Mouse (Mus musculus) heart, embryonic 11.5 days (tissue): Measurements from ENCODE around the gene Lrmda. TPM values are rescaled to one million over a fixed set of nuclear protein-coding genes. Genes with fewer than 3 reads are reported as not detected.

Source experiments
- ATAC-seq: fragments of 200-750 bp; cut with Nextera tagmentation; replicated peaks from 2 replicates; pipeline ENCODE4 v1.8.0; 2017; ENCODE audit warnings: moderate library complexity; ENCODE audit not compliant: insufficient number of reproducible peaks, low FRiP score, low TSS enrichment
- H3K27ac ChIP-seq: fragments of 300-500 bp; sonication (generic); 2 replicates; pipeline ENCODE4 v1.5.1; 2014; ENCODE audit warnings: mild to moderate bottlenecking, low read depth, low read length
- H3K27me3 ChIP-seq: fragments of 300-500 bp; sonication (generic); 2 replicates; pipeline ENCODE4 v1.6.1; 2014; ENCODE audit warnings: mild to moderate bottlenecking, low read length, mixed read lengths; ENCODE audit not compliant: control insufficient read depth, insufficient read depth
- H3K36me3 ChIP-seq: fragments of 300-500 bp; sonication (generic); 2 replicates; pipeline ENCODE4 v1.6.1; 2014; ENCODE audit warnings: mild to moderate bottlenecking, low read length, moderate library complexity, mixed read lengths; ENCODE audit not compliant: control insufficient read depth, insufficient read depth
- H3K4me1 ChIP-seq: fragments of 300-500 bp; sonication (generic); 2 replicates; pipeline ENCODE4 v1.6.1; 2014; ENCODE audit warnings: low read length; ENCODE audit not compliant: control insufficient read depth, insufficient read depth
- H3K4me2 ChIP-seq: fragments of 300-500 bp; sonication (generic); 2 replicates; pipeline ENCODE4 v1.6.1; 2014; ENCODE audit warnings: mild to moderate bottlenecking, moderate library complexity
- H3K4me3 ChIP-seq: fragments of 300-500 bp; sonication (generic); 2 replicates; pipeline ENCODE4 v1.5.1; 2014; ENCODE audit warnings: low read depth, low read length
- H3K9ac ChIP-seq: fragments of 300-500 bp; sonication (generic); 2 replicates; pipeline ENCODE4 v1.6.1; 2014; ENCODE audit warnings: mild to moderate bottlenecking, low read depth, low read length, moderate library complexity
- H3K9me3 ChIP-seq: fragments of 300-500 bp; sonication (generic); replicated peaks from 2 replicates; pipeline ENCODE4 v1.6.1; 2016; ENCODE audit warnings: low read length; ENCODE audit not compliant: control insufficient read depth
- WGBS: fragments of 180-500 bp; shearing (Covaris S2); extraction: QIAGEN DNeasy Blood & Tissue Kit; methylation state at CpG from one replicate; pipeline ENCODE4 v1.1.7; 2014; ENCODE audit not compliant: insufficient replicate concordance; 5-methylcytosine and 5-hydroxymethylcytosine counted together
- polyA plus RNA-seq: library from polyadenylated mRNA; unstranded; fragments of >200 nt; fragmentation: Nextera tagmentation; extraction: Ambion mirVana; gene quantifications from 2 replicates; pipeline ENCODE4 v1.2.1, GENCODE M21; 2014

The Lrmda gene
- polyA plus RNA-seq, 1 experiment from 2014 or later, result 0.70 TPM

- no peak overlapping the region for H3K9ac ChIP-seq
- no peak overlapping the region for H3K27ac ChIP-seq
- no peaks in the 10 kb centered on the region for H3K36me3 ChIP-seq
- no peaks in the 10 kb centered on the region for H3K9me3 ChIP-seq
- no peaks in the 10 kb centered on the region for H3K27me3 ChIP-seq
- 84% methylated on average over 5 of the region's 5 CpGs for WGBS
- no peak overlapping the region for H3K4me2 ChIP-seq
- H3K4me3 ChIP-seq, result no peak overlapping the region
- no peak for ATAC-seq
- H3K4me1 ChIP-seq, result no peaks in the 10 kb centered on the region
Observed at GRCm38 (mm10) chr14:22353626-22354025, 334.1 kb downstream of the Lrmda start.

- no peak overlapping the region for H3K4me2 ChIP-seq
- ATAC-seq, result no peak
Observed at GRCm38 (mm10) chr14:22354769-22355574, 335.5 kb downstream of the Lrmda start.

GRCm38 (mm10) chr14:22357991-22358503 is 338.5 kb downstream of the Lrmda start:
- Histone ChIP-seq H3K4me1 (no peaks in the 10 kb centered on the region), H3K36me3 (no peaks in the 10 kb centered on the region), H3K4me2 (no peak overlapping the region), H3K4me3 (no peak overlapping the region), H3K9ac (no peak overlapping the region), H3K9me3 (no peaks in the 10 kb centered on the region), H3K27ac (no peak overlapping the region), H3K27me3 (no peaks in the 10 kb centered on the region)
- no peak for ATAC-seq
- WGBS, result 65% methylated on average over 9 of the region's 9 CpGs

More at GRCm38 (mm10) chr14:22354769-22355574, 335.5 kb downstream of the Lrmda start:
- Histone ChIP-seq H3K9ac (no peak overlapping the region), H3K4me3 (no peak overlapping the region), H3K9me3 (no peaks in the 10 kb centered on the region), H3K27me3 (no peaks in the 10 kb centered on the region), H3K36me3 (no peaks in the 10 kb centered on the region), H3K27ac (no peak overlapping the region), H3K4me1 (no peaks in the 10 kb centered on the region)
- 64% methylated on average over 15 of the region's 15 CpGs for WGBS

GRCm38 (mm10) chr14:22364010-22364748 is 344.7 kb downstream of the Lrmda start:
- Histone ChIP-seq H3K27me3 (no peaks in the 10 kb centered on the region), H3K9me3 (no peaks in the 10 kb centered on the region), H3K9ac (no peak overlapping the region), H3K4me3 (no peak overlapping the region), H3K4me2 (no peak overlapping the region), H3K4me1 (no peaks in the 10 kb centered on the region), H3K27ac (no peak overlapping the region), H3K36me3 (no peaks in the 10 kb centered on the region)
- ATAC-seq, result no peak
- WGBS, result 71% methylated on average over 6 of the region's 6 CpGs

- no peak overlapping the region for H3K4me3 ChIP-seq
- no peak overlapping the region for H3K9ac ChIP-seq
- no peaks in the 10 kb centered on the region for H3K9me3 ChIP-seq
- WGBS, result 70% methylated on average over 6 of the region's 6 CpGs
- ATAC-seq, result no peak
- no peak overlapping the region for H3K27ac ChIP-seq
- no peaks in the 10 kb centered on the region for H3K4me1 ChIP-seq
- H3K36me3 ChIP-seq, result no peaks in the 10 kb centered on the region
- no peaks in the 10 kb centered on the region for H3K27me3 ChIP-seq
- H3K4me2 ChIP-seq, result no peak overlapping the region
Observed at GRCm38 (mm10) chr14:22364771-22365355, 345.4 kb downstream of the Lrmda start.

- Histone ChIP-seq H3K4me2 (no peak overlapping the region), H3K36me3 (no peaks in the 10 kb centered on the region), H3K4me3 (no peak overlapping the region), H3K9me3 (no peaks in the 10 kb centered on the region), H3K4me1 (peaks cover 3% of the 10 kb centered on the region; the same call in 1 of the 2 replicates), H3K27ac (no peak overlapping the region), H3K27me3 (no peaks in the 10 kb centered on the region), H3K9ac (no peak overlapping the region)
- ATAC-seq, result no peak
- WGBS, result 80% methylated on average over 4 of the region's 4 CpGs
Observed at GRCm38 (mm10) chr14:22367615-22368014, 348.1 kb downstream of the Lrmda start.

GRCm38 (mm10) chr14:22371136-22371535 is 351.6 kb downstream of the Lrmda start:
- H3K9me3 ChIP-seq, result no peaks in the 10 kb centered on the region
- 41% methylated on average over 8 of the region's 8 CpGs for WGBS
- no peaks in the 10 kb centered on the region for H3K27me3 ChIP-seq
- H3K9ac ChIP-seq, result no peak overlapping the region
- no peak overlapping the region for H3K27ac ChIP-seq
- ATAC-seq, result no peak
- no peak overlapping the region for H3K4me2 ChIP-seq
- H3K4me1 ChIP-seq, result peaks cover 3% of the 10 kb centered on the region; the same call in 1 of the 2 replicates
- no peak overlapping the region for H3K4me3 ChIP-seq
- no peaks in the 10 kb centered on the region for H3K36me3 ChIP-seq

- H3K9ac ChIP-seq, result no peak overlapping the region
- no peaks in the 10 kb centered on the region for H3K36me3 ChIP-seq
- no peaks in the 10 kb centered on the region for H3K27me3 ChIP-seq
- H3K27ac ChIP-seq, result no peak overlapping the region
- H3K4me3 ChIP-seq, result no peak overlapping the region
- ATAC-seq, result no peak
- no peak overlapping the region for H3K4me2 ChIP-seq
- peaks cover 3% of the 10 kb centered on the region; the same call in 1 of the 2 replicates for H3K4me1 ChIP-seq
- no peaks in the 10 kb centered on the region for H3K9me3 ChIP-seq
- 76% methylated on average over 9 of the region's 9 CpGs for WGBS
Observed at GRCm38 (mm10) chr14:22372666-22373360, 353.3 kb downstream of the Lrmda start.
